Mouse (Mus musculus) adrenal gland, postnatal 36 days (tissue): ENCODE measurements around the gene Usp28. TPM values are rescaled to one million over a fixed set of nuclear protein-coding genes. Genes with fewer than 3 reads are reported as not detected.

Experiments used
- DNase-seq, 2 experiments: peaks; one replicate each; pipeline ENCODE4 v3.0.0; 2021; ENCODE audit warnings: mixed read lengths in 1 of 2
- total RNA-seq, 2 experiments: library from RNA; stranded (reverse); gene quantifications; 2 replicates each; pipeline ENCODE4 v1.2.3; 2021

Usp28 gene
- total RNA-seq, 2 experiments from 2014 or later: 9.9 to 13.9 TPM

GRCm38 (mm10) chr9:49021289-49021688 lies 36.1 kb downstream of the Usp28 start:
- no peak for DNase-seq

- no peak for DNase-seq
Measured at GRCm38 (mm10) chr9:49023956-49024355, 38.8 kb downstream of the Usp28 start.

DNA sequence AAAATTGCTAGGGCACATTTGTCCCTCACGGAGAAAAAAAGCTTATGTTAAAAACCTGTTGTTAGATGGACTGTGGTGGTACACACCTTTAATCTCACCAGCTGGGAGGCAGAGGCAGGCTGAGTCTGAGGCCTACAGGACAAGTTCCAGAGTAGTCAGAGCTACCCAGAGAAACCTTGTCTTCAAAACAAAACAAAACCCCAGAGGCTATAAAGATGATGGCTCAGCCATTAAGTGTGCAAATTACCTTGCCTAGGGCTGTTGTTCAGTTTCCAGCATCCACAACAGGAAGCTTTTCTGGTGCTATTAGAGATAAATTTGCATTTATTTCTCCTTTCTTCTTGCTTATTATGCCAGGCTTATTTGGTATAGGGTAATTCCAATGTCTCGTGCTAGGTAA lies 39.4 kb downstream of the Usp28 start:
- DNase-seq: no peak

- DNase-seq: peak; percentile 58 to 69
Measured at GRCm38 (mm10) chr9:49034764-49035163, 49.6 kb downstream of the Usp28 start.

DNA sequence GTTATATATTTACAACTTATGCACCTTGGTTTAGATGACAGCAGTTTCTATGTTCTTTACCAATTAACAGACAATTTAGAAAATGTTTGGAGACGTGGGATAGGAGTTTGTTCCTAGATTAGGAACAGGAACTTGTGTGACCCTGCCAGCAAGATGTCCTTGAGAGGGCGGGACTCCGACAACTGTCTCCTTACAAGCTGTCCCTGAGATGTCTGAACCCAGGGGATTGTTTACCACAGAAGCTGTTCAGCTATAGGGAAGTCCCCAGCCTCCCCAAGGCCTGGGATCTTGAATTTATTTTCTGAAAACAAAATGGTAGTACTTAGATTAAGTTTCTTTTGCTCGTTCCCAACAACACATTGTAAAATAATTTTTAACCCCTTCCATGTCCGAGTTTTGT lies 65.7 kb downstream of the Usp28 start:
- DNase-seq: peak; percentile 5 to 17

- DNase-seq: peak; percentile 60 to 77
Measured at GRCm38 (mm10) chr9:49051349-49051748, 66.2 kb downstream of the Usp28 start.

DNA sequence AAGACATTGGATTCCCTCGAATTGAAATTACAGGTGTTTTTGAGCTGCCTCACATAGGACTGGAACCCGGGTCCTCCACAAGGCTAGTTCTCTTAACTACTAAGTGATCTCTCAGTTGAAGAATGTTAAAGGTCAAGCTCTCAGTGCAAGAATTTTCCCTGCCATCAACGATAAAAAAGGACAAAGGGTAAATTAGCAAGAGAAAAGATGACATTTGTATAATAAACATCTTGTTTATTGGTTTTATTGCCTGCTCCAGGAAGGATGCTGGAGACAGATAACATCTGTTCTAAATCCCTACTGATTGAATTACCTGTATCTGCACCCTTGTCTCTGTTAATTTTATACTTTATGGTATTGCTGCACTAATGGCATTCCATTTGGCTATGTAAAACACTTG lies 68.9 kb downstream of the Usp28 start:
- no peak for DNase-seq

DNA sequence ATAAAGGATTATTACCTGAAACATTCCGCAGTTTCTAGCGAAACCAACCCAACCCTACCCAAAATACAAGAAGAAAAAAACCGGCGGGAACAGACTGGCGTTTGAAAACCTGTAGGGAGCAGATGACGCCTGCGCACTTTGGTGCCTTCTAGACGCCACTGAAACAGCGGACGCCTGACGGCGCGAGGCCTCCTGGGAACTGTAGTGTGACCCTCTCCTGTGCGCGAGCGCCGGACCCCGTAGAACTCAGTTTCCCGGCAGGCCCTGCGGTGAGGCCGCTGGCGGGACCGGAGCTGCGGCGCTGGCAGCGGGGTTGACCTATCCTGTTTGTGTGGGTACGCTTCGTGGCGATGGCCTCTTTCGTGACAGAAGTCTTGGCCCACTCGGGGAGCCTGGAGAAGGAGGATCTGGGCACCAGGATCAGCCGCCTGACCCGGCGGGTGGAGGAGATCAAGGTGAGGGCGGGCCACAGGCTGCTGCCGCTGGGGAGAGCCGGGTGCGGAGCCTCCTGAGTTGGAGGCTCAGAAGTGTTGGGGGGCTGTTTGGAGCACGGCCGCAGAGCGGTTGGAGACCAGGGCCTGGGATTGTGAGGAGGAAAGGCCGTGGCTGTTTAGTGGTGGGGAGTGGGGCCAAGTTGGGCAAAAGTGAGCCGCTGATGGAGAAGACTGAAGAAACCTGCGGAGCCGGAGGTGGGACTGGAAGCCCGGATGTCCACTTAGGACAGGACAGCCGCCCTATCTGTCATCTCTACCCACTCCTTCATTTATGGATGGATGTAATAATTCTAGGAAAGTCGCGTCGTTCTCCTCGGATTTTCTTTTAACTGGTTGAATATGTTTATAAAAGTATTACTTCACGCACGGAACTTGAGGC lies 70.4 kb downstream of the Usp28 start, which contains the start of gene Zw10:
Gene Zw10 (plus strand): TSS at position 281 of the 873 bp plus-strand sequence.
- peak; percentile 97 for DNase-seq

GRCm38 (mm10) chr9:49076847-49077246 lies 91.7 kb downstream of the Usp28 start:
- DNase-seq: no peak

- no peak for DNase-seq
Measured at GRCm38 (mm10) chr9:49081107-49081506, 95.9 kb downstream of the Usp28 start, which contains the start of gene Tmprss5. Gene Tmprss5 (plus strand): TSS chr9:49081260.

DNA sequence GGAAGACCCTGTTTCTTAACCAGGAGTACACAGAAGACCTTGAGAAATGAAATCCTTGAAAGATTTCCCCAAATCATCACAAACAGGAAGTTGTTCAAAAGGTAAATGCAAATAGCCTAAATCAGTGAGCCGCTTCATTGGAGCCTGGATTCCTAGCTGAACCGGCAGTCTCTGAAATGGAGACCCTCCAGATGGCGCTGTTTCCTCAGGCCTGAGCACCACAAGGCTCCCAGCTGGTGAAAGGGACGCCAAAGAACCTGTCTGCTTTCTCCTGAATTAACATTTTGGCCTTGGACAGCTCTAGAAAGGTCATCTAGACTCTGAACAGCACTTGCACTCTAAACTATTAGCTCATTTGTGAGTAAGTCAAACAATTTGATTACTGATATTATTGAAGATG lies 96.4 kb downstream of the Usp28 start:
- DNase-seq: peak; percentile 83 to 84

DNA sequence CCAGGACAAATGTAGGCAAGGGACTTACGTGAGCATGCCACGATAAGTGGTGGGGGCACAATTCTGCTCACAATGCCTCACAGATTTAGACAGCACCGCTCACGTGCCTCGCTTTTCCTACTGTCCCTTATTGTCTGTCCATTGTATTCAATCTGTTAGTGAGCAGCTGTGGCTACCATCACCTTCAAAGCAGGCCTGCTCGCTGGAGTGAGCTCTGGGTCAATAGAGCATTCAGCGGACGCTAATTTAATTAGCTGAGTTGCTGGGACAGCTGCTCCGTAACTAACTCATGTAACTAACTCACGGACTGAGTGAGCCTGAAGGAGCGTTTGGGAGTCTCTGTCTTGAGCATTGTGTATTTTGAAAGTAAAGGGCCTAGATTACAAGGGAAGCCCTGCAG lies 102.1 kb downstream of the Usp28 start:
- DNase-seq: no peak

Other genes with a start within 250 kb of the Usp28 start
- gene Zbtb16, start 149.2 kb upstream of the Usp28 start, total RNA-seq: 10 to 100 TPM; 33.5 to 62.9 TPM
- 1 to 10 TPM; 4.6 to 5.5 TPM for gene Htr3a, start 74.3 kb upstream of the Usp28 start, total RNA-seq
- under 1 TPM; 0.20 to 0.33 TPM for gene Htr3b, start 20.4 kb upstream of the Usp28 start, total RNA-seq
- gene Zw10, start 70.2 kb downstream of the Usp28 start, total RNA-seq: 10 to 100 TPM; 16.0 to 18.0 TPM
- under 1 TPM; 0.23 to 0.26 TPM for gene Tmprss5, start 95.9 kb downstream of the Usp28 start, total RNA-seq